Mouse (Mus musculus): Measurements from ENCODE around the gene Cep250.

DNA sequence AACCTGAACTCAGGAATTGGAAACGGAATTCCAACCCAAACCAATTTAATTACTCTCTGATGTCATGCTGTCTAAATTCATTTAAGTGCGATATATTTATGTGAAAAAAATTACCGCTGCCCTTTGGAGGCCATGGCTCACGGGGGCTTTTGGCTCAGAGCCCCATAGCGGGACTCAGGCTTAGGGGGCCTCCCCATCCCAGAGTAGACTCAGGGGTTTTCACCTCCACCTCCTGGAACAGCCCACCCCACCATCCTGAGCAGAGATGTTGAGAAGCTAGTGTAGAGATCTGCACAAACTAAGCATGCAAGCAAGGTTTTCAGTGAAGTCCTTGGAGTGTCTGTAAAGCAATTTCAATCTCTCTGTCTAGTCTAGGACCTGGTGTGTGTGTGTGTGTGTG is 10.7 kb upstream of the Cep250 start:
- TF ChIP-seq CTCF (IDR thresholded peaks at IDR 0.05; ENCODE audit: insufficient read depth, low read length) (no peak), POLR2A (IDR thresholded peaks at IDR 0.05; ENCODE audit: borderline replicate concordance, extremely low read depth, low read depth, low read length) (no peak)
